Mouse (Mus musculus) cerebellum, postnatal 25 days (tissue): Measurements from ENCODE around the gene Trim31.

ENCODE experiments used
- DNase-seq, 2 experiments: peaks; one replicate each; pipeline ENCODE4 v3.0.0; 2021; ENCODE audit warnings: mixed read lengths in 2 of 2

Gene Trim31

DNA sequence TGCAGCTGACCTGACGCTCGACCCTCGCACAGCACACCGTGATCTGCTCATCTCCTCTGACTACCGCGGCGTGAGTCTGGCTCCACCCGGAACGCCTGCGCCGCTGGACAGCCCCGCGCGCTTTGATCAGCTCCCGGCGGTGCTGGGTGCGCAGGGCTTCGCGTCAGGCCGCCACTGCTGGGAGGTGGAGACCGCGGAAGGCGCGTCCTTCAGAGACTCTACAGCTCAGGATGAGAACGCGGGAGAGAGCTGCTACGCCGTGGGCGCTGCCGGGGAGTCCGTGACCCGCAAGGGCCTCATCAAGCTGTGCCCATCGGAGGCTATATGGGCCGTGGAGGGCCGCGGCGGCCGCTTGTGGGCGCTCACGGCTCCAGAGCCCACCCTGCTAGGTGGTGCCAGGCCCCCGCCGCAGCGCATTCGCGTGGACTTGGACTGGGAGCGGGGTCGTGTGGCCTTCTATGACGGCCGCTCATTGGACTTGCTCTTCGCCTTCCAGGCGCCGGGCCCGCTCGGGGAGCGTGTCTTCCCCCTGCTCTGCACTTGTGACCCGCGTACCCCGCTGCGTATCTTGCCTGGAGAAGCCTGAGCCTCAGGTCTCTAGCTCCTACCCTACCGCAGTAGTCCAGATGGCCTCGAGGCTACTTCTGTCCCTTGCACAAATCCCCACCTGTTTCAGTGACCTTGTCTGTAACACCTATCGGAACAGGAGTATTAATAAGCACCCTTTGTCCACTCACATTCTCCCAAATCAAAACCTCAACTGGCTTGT lies 49.3 kb downstream of the Trim31 start:
- DNase-seq, result peak; percentile 80 to 81

DNA sequence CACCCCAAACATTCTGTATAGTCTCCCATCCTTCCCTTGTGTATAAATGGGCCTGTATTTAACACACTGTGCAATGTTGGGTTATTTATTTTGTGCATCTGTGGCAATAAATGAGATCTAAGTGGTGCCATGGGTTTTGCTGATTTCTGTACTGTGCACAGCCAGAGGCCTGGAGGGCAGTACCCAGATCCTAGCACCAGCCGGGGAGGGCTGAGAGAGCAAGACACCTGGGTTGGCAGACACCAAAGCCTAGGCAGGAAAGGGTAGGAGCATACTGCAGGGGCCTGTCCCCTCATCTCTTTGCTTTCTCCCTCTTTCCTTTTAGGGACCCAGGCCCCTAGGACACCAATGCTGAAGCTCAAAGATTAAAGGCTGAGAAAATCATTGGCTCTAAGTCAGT lies 50.4 kb downstream of the Trim31 start:
- DNase-seq, result no peak

DNA sequence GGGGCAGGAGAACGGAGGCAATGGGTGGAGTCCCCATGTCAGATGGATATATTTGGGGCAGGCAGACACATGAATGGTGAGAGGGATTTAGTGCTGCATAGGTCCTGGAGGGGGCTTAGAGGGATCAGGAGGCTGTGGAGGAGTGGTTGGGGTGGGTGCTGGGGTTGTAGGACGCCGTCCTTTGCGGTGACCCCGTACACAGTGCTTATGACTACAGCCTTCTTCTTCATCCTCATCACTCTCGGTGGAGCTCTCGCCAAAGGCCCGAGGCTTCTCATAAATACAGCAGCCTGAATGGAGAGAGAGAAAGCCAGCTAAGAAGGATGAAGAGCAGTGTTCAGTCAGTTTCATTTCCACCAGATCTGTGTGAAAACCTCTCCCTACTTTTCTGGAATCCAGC lies 51.3 kb downstream of the Trim31 start:
- DNase-seq, result no peak

DNA sequence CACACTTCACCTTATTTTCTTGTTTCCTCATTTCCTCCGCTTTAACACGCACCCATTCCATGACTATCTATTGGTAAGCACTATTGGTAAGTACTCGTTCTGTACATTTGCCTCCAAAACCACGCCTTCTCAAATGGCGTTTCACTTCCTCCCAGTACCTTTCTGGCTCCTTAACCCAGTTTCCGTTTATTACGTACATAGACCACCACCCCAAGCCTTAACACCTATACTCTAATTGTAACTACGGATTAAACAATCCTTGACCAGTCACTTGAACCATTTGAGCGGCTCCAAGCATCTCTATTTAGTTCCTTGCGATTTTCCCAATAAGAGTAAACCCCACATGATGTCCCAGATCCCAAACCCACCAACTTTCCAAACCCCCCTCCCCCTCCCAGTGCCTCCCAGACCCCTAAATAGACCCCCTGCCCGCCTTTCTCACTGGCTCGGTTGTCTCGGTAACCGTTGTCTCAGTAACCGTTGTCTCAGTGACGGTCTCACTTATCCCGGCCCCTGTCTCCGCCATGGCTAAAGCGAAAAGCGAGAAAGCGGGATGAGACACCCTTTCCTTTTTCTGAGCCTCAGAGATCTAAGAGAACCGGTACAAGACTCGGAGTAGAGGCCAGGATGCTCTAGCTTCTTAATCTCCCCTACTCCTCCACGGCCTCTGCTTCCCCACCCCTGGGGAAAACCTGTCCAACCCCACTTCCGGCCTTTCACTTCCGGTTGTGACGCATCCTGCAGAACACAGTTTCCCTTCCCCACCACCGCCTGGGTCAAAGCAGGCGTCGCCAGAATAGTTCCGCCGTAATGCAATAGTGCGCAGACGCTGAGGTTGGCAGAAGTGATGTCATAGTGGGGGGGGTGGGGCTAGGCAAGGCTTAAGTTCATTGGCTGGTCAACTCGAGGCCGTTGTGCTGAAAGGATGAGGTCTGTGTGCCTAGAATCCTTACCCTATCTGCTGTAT lies 53.3 kb downstream of the Trim31 start, which contains the start of gene Ppp1r11:
Gene Ppp1r11, minus strand, starts transcription at position 761 of the 967 bp plus-strand sequence.
- peak; percentile 94 to 97 for DNase-seq

DNA sequence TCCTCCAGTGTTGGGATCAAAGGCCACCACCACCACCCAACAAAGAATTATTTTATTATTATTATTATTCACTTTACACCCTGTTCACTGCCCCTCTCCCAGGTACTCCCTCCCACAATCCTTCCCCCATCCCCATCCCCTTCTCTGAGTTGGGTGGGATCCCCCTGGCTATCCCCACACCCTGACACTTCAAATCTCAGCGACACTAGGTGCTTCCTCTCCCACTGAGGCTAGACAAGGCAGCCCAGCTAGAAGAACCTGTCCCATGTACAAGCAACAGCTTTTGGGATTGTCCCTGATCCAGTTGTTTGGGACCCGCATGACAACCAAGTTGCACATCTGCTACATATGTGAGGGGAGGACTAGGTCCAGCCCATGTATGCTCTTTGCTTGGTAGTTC lies 54.7 kb downstream of the Trim31 start:
- no peak for DNase-seq

DNA sequence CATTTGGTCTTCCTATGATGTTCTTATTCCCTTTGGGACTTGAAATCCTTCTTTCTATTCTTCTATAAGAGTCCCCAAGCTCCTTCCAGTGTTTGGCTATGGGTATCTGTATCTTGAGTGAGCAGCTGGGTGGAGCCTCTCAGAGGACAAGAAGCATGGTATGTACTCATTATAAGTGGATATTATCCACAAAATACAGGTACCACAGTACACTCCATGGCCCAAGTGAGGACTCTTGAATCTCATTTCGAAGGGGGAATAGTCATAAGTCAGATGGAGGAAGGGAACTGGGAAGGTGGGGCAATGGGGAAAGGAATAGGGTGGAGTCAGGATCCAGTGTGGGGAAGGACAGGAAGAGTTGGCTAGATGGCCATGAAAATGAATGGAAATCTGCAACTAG lies 55.1 kb downstream of the Trim31 start:
- DNase-seq, result no peak

DNA sequence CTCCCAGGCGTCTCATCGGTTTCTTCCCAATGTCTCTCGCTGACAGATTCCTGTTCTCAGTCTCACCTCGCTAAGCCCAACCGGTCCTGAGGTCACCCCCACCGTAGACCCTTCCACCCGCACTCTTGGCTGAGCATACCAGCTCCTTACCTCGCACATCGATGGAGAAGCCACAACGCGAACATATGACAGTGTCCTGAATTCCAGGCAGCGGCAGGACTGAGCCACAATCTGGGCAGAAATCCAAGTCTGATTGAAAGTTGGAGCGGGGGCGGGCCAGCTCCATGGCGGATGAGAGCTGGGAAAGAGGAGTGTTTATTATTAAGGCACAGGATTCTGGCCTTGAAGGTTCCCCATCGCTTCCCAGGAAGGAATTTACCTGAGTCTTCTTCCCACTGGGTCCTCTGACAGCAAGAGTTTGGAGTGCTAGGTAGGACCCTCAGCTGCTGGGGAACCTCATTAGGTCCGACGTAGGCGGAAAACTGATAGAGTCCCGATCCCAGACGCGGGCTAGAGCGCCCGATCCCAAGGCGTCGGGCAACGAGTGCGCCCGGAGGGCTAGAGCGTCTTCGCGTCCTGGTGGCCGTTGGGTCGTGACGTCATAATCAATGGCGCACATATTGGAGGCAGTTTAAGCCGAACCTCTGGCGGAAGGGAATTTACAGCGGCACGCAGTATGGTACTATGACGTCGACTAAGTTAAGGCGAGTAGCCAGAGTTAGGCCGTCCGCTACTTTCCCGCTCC lies 60.3 kb downstream of the Trim31 start, which contains the start of the genes Znrd1 and Znrd1as:
Gene Znrd1, minus strand, starts transcription at position 561 of the 745 bp plus-strand sequence.
Gene Znrd1as, plus strand, starts transcription at position 594 of the 745 bp plus-strand sequence.
- DNase-seq, result peak; percentile 92 to 95

DNA sequence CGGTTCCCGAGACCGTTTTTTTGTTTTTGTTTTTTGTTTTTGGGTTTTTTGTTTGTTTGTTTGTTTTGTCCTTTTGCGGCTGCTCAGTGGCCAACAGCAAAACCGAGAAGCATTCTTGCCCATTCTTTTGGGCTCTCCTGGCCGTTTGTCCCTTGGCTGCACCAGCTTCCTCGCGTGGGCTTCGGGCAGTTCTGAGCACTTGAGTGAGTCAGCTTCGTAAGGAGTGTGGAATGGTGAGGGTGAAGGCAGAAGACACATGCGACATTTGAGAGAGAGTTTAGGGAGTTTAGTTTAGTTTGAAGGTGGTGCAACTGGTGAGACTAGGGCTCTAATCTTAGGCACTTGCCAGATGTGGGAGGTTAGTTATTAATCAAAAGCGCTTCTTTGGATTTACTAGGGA lies 61.0 kb downstream of the Trim31 start:
- no peak for DNase-seq
